Mouse (Mus musculus) MEL (cell line): ENCODE data around the gene Slc26a10.

Experiments
- CHD1 ChIP-seq: IDR thresholded peaks from 2 replicates; pipeline ENCODE4 v1.6.1; 2012; ENCODE audit warnings: low read depth, mild to moderate bottlenecking, inconsistent platforms, low read length, improper control_type of control experiment
- CHD2 ChIP-seq: IDR thresholded peaks from 2 replicates; pipeline ENCODE4 v1.6.1; 2011; ENCODE audit warnings: low read length, improper control_type of control experiment
- CTCF ChIP-seq, 3 experiments: IDR thresholded peaks in 2 of 3; conservative IDR thresholded peaks in 1 of 3; 2 replicates each; pipeline ENCODE4 v1.5.1; 2011 to 2012; ENCODE audit warnings: low read length in 3 of 3, low read depth in 2 of 3, mild to moderate bottlenecking in 2 of 3, improper control_type of control experiment in 1 of 3, inconsistent platforms in 1 of 3, mixed read lengths in 1 of 3, moderate library complexity in 1 of 3; ENCODE audit not compliant: control insufficient read depth in 1 of 3, insufficient read depth in 1 of 3, poor library complexity in 1 of 3, severe bottlenecking in 1 of 3
- EP300 ChIP-seq, 2 experiments: IDR thresholded peaks; 2 replicates each; pipeline ENCODE4 v1.6.1; 2011; ENCODE audit warnings: improper control_type of control experiment in 2 of 2, low read length in 2 of 2, low read depth in 1 of 2, mild to moderate bottlenecking in 1 of 2
- MYB ChIP-seq: IDR thresholded peaks from 2 replicates; pipeline ENCODE4 v1.6.1; 2011; ENCODE audit warnings: mild to moderate bottlenecking, low read depth, low read length, improper control_type of control experiment
- POLR2A ChIP-seq, 2 experiments: IDR thresholded peaks; 2 replicates each; pipeline ENCODE4 v1.6.1; 2011 to 2012; ENCODE audit warnings: low read length in 2 of 2, mild to moderate bottlenecking in 2 of 2, control low read depth in 1 of 2, improper control_type of control experiment in 1 of 2, low read depth in 1 of 2, moderate library complexity in 1 of 2; ENCODE audit not compliant: control insufficient read depth in 1 of 2, insufficient read depth in 1 of 2, poor library complexity in 1 of 2
- USF1 ChIP-seq: IDR thresholded peaks from 2 replicates; pipeline ENCODE4 v1.6.1; 2014; ENCODE audit warnings: low read depth, mild to moderate bottlenecking, inconsistent platforms, low read length, improper control_type of control experiment, moderate library complexity
- ZMIZ1 ChIP-seq: IDR thresholded peaks from 2 replicates; pipeline ENCODE4 v1.6.1; 2012; ENCODE audit warnings: low read depth, mild to moderate bottlenecking, inconsistent platforms, low read length, improper control_type of control experiment, moderate library complexity

DNA sequence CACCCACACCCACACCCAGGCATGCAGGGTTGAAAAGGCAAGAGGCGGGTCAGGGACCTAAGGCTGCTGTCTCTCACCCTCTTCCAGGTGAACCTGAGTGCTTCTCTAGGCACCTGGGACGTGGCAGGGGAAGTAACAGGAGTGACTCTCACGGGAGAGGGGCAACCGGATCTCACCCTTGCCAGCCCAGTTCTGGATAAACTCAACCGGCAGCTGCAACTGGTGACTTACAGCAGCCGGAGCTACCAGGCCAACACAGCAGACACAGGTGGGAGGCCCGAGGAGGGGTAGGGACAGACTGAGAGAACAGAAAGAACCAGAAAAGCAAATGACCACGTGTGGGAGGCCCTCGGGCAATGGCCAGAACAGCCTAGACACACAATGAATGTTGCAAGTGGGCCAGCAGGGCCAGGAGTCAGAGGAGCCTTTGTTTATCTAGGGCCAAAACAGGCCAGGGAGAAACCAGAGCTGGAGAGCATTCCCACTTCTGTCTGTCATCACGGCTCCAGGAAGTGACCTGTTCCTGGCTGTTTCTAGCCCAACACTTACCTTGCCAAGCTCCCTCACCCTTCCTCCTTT lies 12.7 kb downstream of the Slc26a10 start:
- TF ChIP-seq POLR2A (IDR thresholded peaks at IDR 0.05; ENCODE audit: control insufficient read depth in 1 of 2, insufficient read depth in 1 of 2, low read depth in 1 of 2, low read length in 2 of 2, poor library complexity in 1 of 2) (no peak), CHD2 (no peak), CTCF (IDR thresholded peaks at IDR 0.05 in 2 of 3, conservative IDR thresholded peaks at IDR 0.05 in 1 of 3; ENCODE audit: control insufficient read depth in 1 of 3, insufficient read depth in 1 of 3, low read depth in 2 of 3, low read length in 3 of 3, poor library complexity in 1 of 3, severe bottlenecking in 1 of 3) (no peak), USF1 (no peak), ZMIZ1 (no peak), EP300 (IDR thresholded peaks at IDR 0.05; ENCODE audit: low read depth in 1 of 2, low read length in 2 of 2) (no peak), CHD1 (no peak), MYB (no peak)
